Mouse (Mus musculus) spleen, postnatal 4 days (tissue): ENCODE measurements around the gene Troap.

ENCODE experiments used
- DNase-seq, 2 experiments: peaks; one replicate each; pipeline ENCODE4 v3.0.0; 2022; ENCODE audit warnings: low spot score in 2 of 2

Troap gene

GRCm38 (mm10) chr15:99113396-99113975 is 39.1 kb downstream of the Troap start:
- no peak for DNase-seq

GRCm38 (mm10) chr15:99114312-99115064 is 40.1 kb downstream of the Troap start:
- DNase-seq = no peak

- no peak for DNase-seq
Measured at GRCm38 (mm10) chr15:99115065-99115423, 40.7 kb downstream of the Troap start.

- DNase-seq = no peak
Measured at GRCm38 (mm10) chr15:99116539-99116938, 42.2 kb downstream of the Troap start.

- DNase-seq = no peak
Measured at GRCm38 (mm10) chr15:99120814-99121213, 46.4 kb downstream of the Troap start.

GRCm38 (mm10) chr15:99122642-99123041 is 48.3 kb downstream of the Troap start:
- DNase-seq = no peak

GRCm38 (mm10) chr15:99125711-99126080 is 51.3 kb downstream of the Troap start, which contains the start of gene Spats2:
Gene Spats2, plus strand, starts transcription at chr15:99125916.
- DNase-seq = no peak

GRCm38 (mm10) chr15:99126081-99126815 is 51.9 kb downstream of the Troap start:
- DNase-seq = peak; percentile 60 to 87

- DNase-seq = no peak
Measured at GRCm38 (mm10) chr15:99126816-99127365, 52.5 kb downstream of the Troap start.

- DNase-seq = no peak
Measured at GRCm38 (mm10) chr15:99127851-99128522, 53.6 kb downstream of the Troap start.

GRCm38 (mm10) chr15:99129441-99129840 is 55.1 kb downstream of the Troap start:
- DNase-seq = no peak

- DNase-seq = no peak
Measured at GRCm38 (mm10) chr15:99129956-99130910, 55.9 kb downstream of the Troap start.
